Mouse (Mus musculus) embryonic facial prominence, embryonic 10.5 days (tissue): ENCODE measurements around the gene Rcor3. TPM values are rescaled to one million over a fixed set of nuclear protein-coding genes. Genes with fewer than 3 reads are reported as not detected.

Experiments used
- DNase-seq: peaks from one replicate; pipeline ENCODE4 v3.0.0-alpha.2; 2017; ENCODE audit warnings: low spot score
- H3K27ac ChIP-seq: fragments of 300-500 bp; sonication (generic); replicated peaks from 2 replicates; pipeline ENCODE4 v1.5.1; 2016; ENCODE audit warnings: mild to moderate bottlenecking
- H3K27me3 ChIP-seq: fragments of 300-500 bp; sonication (generic); replicated peaks from 2 replicates; pipeline ENCODE4 v1.6.1; 2016; ENCODE audit warnings: low read depth, mild to moderate bottlenecking; ENCODE audit not compliant: poor library complexity, severe bottlenecking
- H3K36me3 ChIP-seq: fragments of 300-500 bp; sonication (generic); replicated peaks from 2 replicates; pipeline ENCODE4 v1.6.1; 2016; ENCODE audit warnings: mild to moderate bottlenecking, moderate library complexity
- H3K4me1 ChIP-seq: fragments of 300-500 bp; sonication (generic); 2 replicates; pipeline ENCODE4 v1.6.1; 2016
- H3K4me3 ChIP-seq: fragments of 300-500 bp; sonication (generic); 2 replicates; pipeline ENCODE4 v1.5.1; 2016; ENCODE audit warnings: mild to moderate bottlenecking, moderate library complexity
- H3K9me3 ChIP-seq: fragments of 300-500 bp; sonication (generic); 2 replicates; pipeline ENCODE4 v1.6.1; 2016; ENCODE audit warnings: mild to moderate bottlenecking
- WGBS: fragments of 180-500 bp; shearing (Covaris S2); methylation state at CpG from one replicate; pipeline ENCODE4 v1.1.7; 2016; 5-methylcytosine and 5-hydroxymethylcytosine counted together
- polyA plus RNA-seq: library from polyadenylated mRNA; unstranded; fragments of >200 nt; fragmentation: Nextera tagmentation; extraction: Ambion mirVana; gene quantifications from 2 replicates; pipeline ENCODE4 v1.2.1, GENCODE M21; 2016

Rcor3 gene
- polyA plus RNA-seq, 1 experiment from 2014 or later: 15.0 TPM

GRCm38 (mm10) chr1:192115378-192115777 lies 22.5 kb downstream of the Rcor3 start:
- WGBS: 86% methylated on average over 1 of the region's 1 CpGs
- Histone ChIP-seq H3K4me3 (no peak overlapping the region), H3K36me3 (peaks cover 92% of the 10 kb centered on the region), H3K27me3 (no peaks in the 10 kb centered on the region), H3K9me3 (no peaks in the 10 kb centered on the region), H3K27ac (no peak overlapping the region), H3K4me1 (no peaks in the 10 kb centered on the region)
- no peak for DNase-seq

GRCm38 (mm10) chr1:192109169-192109568 lies 28.7 kb downstream of the Rcor3 start:
- H3K27me3 ChIP-seq: no peaks in the 10 kb centered on the region
- H3K27ac ChIP-seq: no peak overlapping the region
- 84% methylated on average over 6 of the region's 6 CpGs for WGBS
- H3K9me3 ChIP-seq: no peaks in the 10 kb centered on the region
- peaks cover 61% of the 10 kb centered on the region for H3K36me3 ChIP-seq
- no peaks in the 10 kb centered on the region for H3K4me1 ChIP-seq
- no peak overlapping the region for H3K4me3 ChIP-seq
- no peak for DNase-seq

- WGBS: 28% methylated on average over 2 of the region's 2 CpGs
- H3K9me3 ChIP-seq: no peaks in the 10 kb centered on the region
- H3K27me3 ChIP-seq: no peaks in the 10 kb centered on the region
- H3K36me3 ChIP-seq: peaks cover 60% of the 10 kb centered on the region
- H3K4me3 ChIP-seq: no peak overlapping the region
- DNase-seq: no peak
- no peak overlapping the region for H3K27ac ChIP-seq
- no peaks in the 10 kb centered on the region for H3K4me1 ChIP-seq
Observed at GRCm38 (mm10) chr1:192107352-192107751, 30.5 kb downstream of the Rcor3 start.

GRCm38 (mm10) chr1:192105902-192106389 lies 31.9 kb downstream of the Rcor3 start:
- no peak overlapping the region for H3K4me3 ChIP-seq
- H3K27ac ChIP-seq: no peak overlapping the region
- H3K36me3 ChIP-seq: peaks cover 55% of the 10 kb centered on the region
- DNase-seq: no peak
- WGBS: 88% methylated on average over 4 of the region's 4 CpGs
- no peaks in the 10 kb centered on the region for H3K27me3 ChIP-seq
- H3K9me3 ChIP-seq: no peaks in the 10 kb centered on the region
- H3K4me1 ChIP-seq: no peaks in the 10 kb centered on the region

GRCm38 (mm10) chr1:192104021-192104420 lies 33.8 kb downstream of the Rcor3 start:
- Histone ChIP-seq H3K4me3 (no peak overlapping the region), H3K27ac (no peak overlapping the region), H3K27me3 (no peaks in the 10 kb centered on the region), H3K36me3 (peaks cover 45% of the 10 kb centered on the region), H3K4me1 (no peaks in the 10 kb centered on the region), H3K9me3 (no peaks in the 10 kb centered on the region)
- WGBS: 95% methylated on average over 9 of the region's 9 CpGs
- no peak for DNase-seq

GRCm38 (mm10) chr1:192103176-192103575 lies 34.7 kb downstream of the Rcor3 start:
- no peak for DNase-seq
- Histone ChIP-seq H3K27ac (no peak overlapping the region), H3K4me1 (no peaks in the 10 kb centered on the region), H3K27me3 (no peaks in the 10 kb centered on the region), H3K4me3 (no peak overlapping the region), H3K9me3 (no peaks in the 10 kb centered on the region), H3K36me3 (peaks cover 44% of the 10 kb centered on the region)
- 89% methylated on average over 6 of the region's 6 CpGs for WGBS

GRCm38 (mm10) chr1:192101359-192101758 lies 36.5 kb downstream of the Rcor3 start:
- WGBS: 92% methylated on average over 8 of the region's 8 CpGs
- no peaks in the 10 kb centered on the region for H3K27me3 ChIP-seq
- H3K9me3 ChIP-seq: no peaks in the 10 kb centered on the region
- no peaks in the 10 kb centered on the region for H3K4me1 ChIP-seq
- peaks cover 40% of the 10 kb centered on the region for H3K36me3 ChIP-seq
- H3K27ac ChIP-seq: no peak overlapping the region
- H3K4me3 ChIP-seq: no peak overlapping the region
- no peak for DNase-seq

GRCm38 (mm10) chr1:192100742-192101141 lies 37.1 kb downstream of the Rcor3 start:
- no peaks in the 10 kb centered on the region for H3K4me1 ChIP-seq
- no peak overlapping the region for H3K4me3 ChIP-seq
- WGBS: 92% methylated on average over 11 of the region's 11 CpGs
- H3K9me3 ChIP-seq: no peaks in the 10 kb centered on the region
- no peak overlapping the region for H3K27ac ChIP-seq
- no peaks in the 10 kb centered on the region for H3K27me3 ChIP-seq
- H3K36me3 ChIP-seq: peaks cover 40% of the 10 kb centered on the region
- DNase-seq: no peak

GRCm38 (mm10) chr1:192095626-192096025 lies 42.2 kb downstream of the Rcor3 start:
- Histone ChIP-seq H3K4me3 (no peak overlapping the region), H3K27ac (no peak overlapping the region), H3K36me3 (peaks cover 11% of the 10 kb centered on the region), H3K4me1 (peaks cover 14% of the 10 kb centered on the region), H3K27me3 (peaks cover 15% of the 10 kb centered on the region), H3K9me3 (no peaks in the 10 kb centered on the region)
- 92% methylated on average over 5 of the region's 5 CpGs for WGBS
- peak; percentile 3 for DNase-seq

- DNase-seq: peak; percentile 60
- Histone ChIP-seq H3K27me3 (peaks cover 25% of the 10 kb centered on the region), H3K27ac (no peak overlapping the region), H3K4me1 (peaks cover 15% of the 10 kb centered on the region), H3K4me3 (no peak overlapping the region), H3K9me3 (no peaks in the 10 kb centered on the region), H3K36me3 (peaks cover 7% of the 10 kb centered on the region; the same call in 1 of the 2 replicates)
- 64% methylated on average over 13 of the region's 13 CpGs for WGBS
Observed at GRCm38 (mm10) chr1:192094451-192095170, 43.3 kb downstream of the Rcor3 start.

GRCm38 (mm10) chr1:192092879-192093660 lies 44.8 kb downstream of the Rcor3 start:
- Histone ChIP-seq H3K4me3 (peak overlapping the region; percentile 68), H3K27me3 (peaks cover 33% of the 10 kb centered on the region), H3K36me3 (0 out of 2 replicates have a peak, but pooled peaks cover 3% of the 10 kb centered on the region), H3K27ac (no peak overlapping the region), H3K4me1 (peaks cover 18% of the 10 kb centered on the region), H3K9me3 (no peaks in the 10 kb centered on the region)
- peak; percentile 77 for DNase-seq
- WGBS: 31% methylated on average over 16 of the region's 16 CpGs

- Histone ChIP-seq H3K36me3 (no peaks in the 10 kb centered on the region), H3K4me1 (peaks cover 19% of the 10 kb centered on the region), H3K27ac (peak within 1 kb of the TSS; percentile 81), H3K9me3 (no peaks in the 10 kb centered on the region), H3K27me3 (peaks cover 33% of the 10 kb centered on the region), H3K4me3 (peak within 1 kb of the TSS; percentile 68)
- DNase-seq: peak; percentile 96
- WGBS: 3% methylated on average over 63 of the region's 63 CpGs
Observed at GRCm38 (mm10) chr1:192091806-192092772, 45.8 kb downstream of the Rcor3 start, which contains the start of gene Traf5. Gene Traf5 (minus strand): TSS chr1:192092559.
